Mouse (Mus musculus) c-Kit-positive CD71-positive TER-119-positive erythroid progenitor cells, embryonic 14.5 days (primary cell): ENCODE data around the gene Fam216a.
"Not testable (repeated sequence)": the region's sequence is repeated elsewhere in the genome, so short reads cannot be mapped to it uniquely, and the experiment has no call there.

Source experiments
- DNase-seq: peaks from one replicate; pipeline ENCODE4 v3.0.0-alpha.2; 2013; ENCODE audit warnings: low spot score

The Fam216a gene

GRCm38 (mm10) chr5:122320205-122320781, 51.9 kb downstream of the Fam216a start:
- DNase-seq = no peak

GRCm38 (mm10) chr5:122319474-122320204, 52.5 kb downstream of the Fam216a start:
- DNase-seq = no peak

- DNase-seq = not testable (repeated sequence)
Observed at GRCm38 (mm10) chr5:122318976-122319375, 53.2 kb downstream of the Fam216a start.

- peak; percentile 14 for DNase-seq
Observed at GRCm38 (mm10) chr5:122318100-122318499, 54.1 kb downstream of the Fam216a start.

- no peak for DNase-seq
Observed at GRCm38 (mm10) chr5:122317329-122318045, 54.7 kb downstream of the Fam216a start.

- no peak for DNase-seq
Observed at GRCm38 (mm10) chr5:122314966-122315667, 57.0 kb downstream of the Fam216a start.
